Mouse (Mus musculus): ENCODE data around the gene Xrcc4.
"Not testable (repeated sequence)": the region's sequence is repeated elsewhere in the genome, so short reads cannot be mapped to it uniquely, and the experiment has no call there.

Xrcc4 gene

GRCm38 (mm10) chr13:89814543-89814942 is 274.9 kb downstream of the Xrcc4 start:
- DNase-seq (ENCODE audit: low read depth, low spot score): no peak

- DNase-seq (ENCODE audit: low read depth, low spot score): no peak
Measured at GRCm38 (mm10) chr13:89812169-89812568, 277.2 kb downstream of the Xrcc4 start.

DNA sequence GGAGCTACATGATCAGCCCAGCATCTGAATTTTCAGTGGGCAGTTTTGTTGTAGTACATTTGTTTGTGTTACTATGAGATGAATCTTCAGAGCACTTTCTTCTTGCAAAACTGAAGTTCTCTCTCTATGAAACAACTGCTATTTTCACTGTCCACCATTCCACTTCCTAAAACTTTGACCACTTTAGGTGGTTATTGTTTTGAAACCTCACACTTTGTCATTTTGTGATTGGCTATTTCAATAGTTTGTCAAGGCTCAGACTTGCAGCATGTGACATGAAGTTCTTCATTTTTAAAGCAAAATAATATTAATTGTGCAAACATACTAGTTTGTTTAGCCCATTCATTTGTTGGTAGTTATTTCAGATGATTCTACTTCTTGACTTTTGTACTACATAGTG is 280.4 kb downstream of the Xrcc4 start:
- DNase-seq (ENCODE audit: low read depth, low spot score): no peak

DNA sequence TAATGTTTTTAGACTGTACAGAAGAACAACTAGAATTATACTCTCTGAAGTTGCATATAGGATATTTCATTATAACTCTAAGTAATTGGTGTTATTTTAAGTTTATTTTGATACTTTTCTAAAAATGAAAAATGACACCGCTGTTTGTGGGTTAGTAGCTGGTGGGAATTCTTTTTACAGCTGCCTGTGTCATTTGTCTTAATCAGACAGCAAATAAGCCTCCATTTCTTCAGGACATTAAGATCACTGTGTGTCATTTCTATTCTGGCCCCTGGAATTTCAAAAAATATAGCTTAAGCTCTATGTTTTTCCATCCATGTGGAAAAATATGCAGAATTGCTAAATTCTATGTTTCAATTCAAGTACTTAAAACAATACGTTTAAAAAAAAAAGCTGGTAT is 287.5 kb downstream of the Xrcc4 start:
- DNase-seq (ENCODE audit: low read depth, low spot score): no peak

GRCm38 (mm10) chr13:89797721-89798120 is 291.7 kb downstream of the Xrcc4 start:
- no peak for DNase-seq (ENCODE audit: low read depth, low spot score)

DNA sequence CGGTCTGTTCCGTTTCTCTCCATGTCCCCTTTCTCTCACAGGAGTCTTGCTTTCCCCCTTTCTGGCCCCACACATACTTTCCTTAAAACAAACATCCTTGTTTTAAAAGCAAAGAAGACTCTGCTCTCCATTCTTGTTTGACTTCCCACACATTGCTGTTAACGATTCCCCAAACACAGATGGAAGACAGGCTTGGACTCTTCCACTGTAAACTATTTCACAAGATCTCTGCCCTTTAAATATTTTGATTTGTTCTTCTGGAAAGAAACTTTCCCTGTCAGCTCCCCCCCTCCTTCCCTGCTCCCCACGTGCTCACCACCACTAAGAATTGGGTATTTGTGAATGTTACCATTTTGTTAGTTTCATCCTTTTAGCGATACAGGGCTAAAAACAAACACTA is 297.9 kb downstream of the Xrcc4 start:
- no peak for DNase-seq (ENCODE audit: low read depth, low spot score)

GRCm38 (mm10) chr13:89782886-89783285 is 306.5 kb downstream of the Xrcc4 start:
- DNase-seq (ENCODE audit: low read depth, low spot score): no peak

DNA sequence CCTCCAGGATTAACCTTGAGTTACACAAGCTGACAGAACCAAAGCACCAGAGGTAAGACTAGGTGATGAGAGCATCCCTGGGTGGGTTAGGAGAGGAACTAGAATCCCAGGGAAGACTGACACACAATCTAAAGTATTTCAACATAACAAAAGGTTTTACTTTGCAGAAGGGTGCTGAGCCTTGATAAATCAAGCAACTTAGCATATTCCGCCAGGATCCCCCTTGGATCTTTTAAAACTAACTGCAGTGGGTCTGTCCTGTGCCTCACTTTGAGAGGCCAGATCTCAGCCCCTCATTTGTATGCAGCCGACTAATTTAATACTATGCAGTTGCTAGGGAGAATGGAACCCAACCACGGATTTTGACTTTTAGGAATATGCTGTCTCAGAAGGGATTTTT is 309.1 kb downstream of the Xrcc4 start:
- DNase-seq (ENCODE audit: low read depth, low spot score): no peak

DNA sequence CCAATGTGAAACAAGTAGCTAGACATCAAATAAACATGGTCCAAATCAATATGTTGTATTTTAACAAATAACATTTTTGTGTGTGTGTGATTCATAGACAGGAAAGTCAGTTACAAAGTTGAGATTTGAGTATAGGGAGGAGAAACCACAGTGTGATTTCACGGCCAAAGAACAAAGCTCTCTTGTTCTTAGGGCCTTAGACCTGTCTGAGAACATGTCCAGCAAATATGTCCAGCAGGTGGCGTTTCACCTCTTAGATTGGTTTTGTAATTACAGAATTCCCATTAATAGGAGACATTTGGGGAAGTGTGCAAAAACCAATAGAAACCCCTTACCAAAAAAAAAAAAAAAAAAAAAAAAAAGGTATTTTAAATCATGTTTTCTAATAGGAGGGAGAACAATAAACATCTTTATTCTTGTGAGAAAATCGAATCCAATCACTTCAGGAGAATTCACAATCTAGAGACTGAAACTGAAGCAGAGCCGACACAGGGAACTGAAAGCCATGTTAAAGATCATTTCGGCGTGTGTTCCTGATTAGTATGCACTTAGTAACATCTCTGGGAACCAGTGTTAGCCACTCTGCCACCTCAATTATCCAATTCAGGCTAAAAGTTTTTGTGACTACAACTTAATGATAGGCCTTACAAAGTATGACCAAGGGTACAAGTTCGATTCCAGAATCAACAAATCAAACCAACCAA is 310.0 kb downstream of the Xrcc4 start:
- DNase-seq (ENCODE audit: low read depth, low spot score): no peak

DNA sequence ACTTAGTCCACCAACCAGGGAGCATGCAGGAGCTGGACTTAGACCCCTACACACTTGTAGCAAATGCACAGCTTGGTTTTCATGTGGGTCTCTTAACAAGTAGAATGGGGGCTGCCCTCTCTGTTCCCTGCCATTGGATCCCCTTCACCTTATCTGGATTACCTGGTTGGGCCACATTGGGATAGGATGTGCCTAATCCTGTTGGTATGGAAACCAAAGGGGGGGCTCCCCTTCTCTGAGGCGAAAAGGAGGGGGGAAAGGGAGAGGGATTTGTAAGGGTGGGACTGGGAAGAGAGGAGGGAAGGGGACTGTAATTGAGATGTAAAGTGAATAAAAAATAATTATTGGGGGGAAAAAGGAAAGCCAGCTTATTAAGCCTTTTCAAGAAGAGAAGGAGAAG is 311.6 kb downstream of the Xrcc4 start:
- DNase-seq (ENCODE audit: low read depth, low spot score): no peak

GRCm38 (mm10) chr13:89777146-89777545 is 312.3 kb downstream of the Xrcc4 start:
- DNase-seq (ENCODE audit: low read depth, low spot score): no peak

- DNase-seq (ENCODE audit: low read depth, low spot score): no peak
Measured at GRCm38 (mm10) chr13:89766551-89766950, 322.9 kb downstream of the Xrcc4 start.

- DNase-seq (ENCODE audit: low read depth, low spot score): no peak
Measured at GRCm38 (mm10) chr13:89765966-89766365, 323.4 kb downstream of the Xrcc4 start.

GRCm38 (mm10) chr13:89762339-89762738 is 327.1 kb downstream of the Xrcc4 start:
- no peak for DNase-seq (ENCODE audit: low read depth, low spot score)

- DNase-seq (ENCODE audit: low read depth, low spot score): no peak
Measured at GRCm38 (mm10) chr13:89756347-89756746, 333.1 kb downstream of the Xrcc4 start.

- DNase-seq (ENCODE audit: low read depth, low spot score): not testable (repeated sequence)
Measured at GRCm38 (mm10) chr13:89750562-89750961, 338.8 kb downstream of the Xrcc4 start.

DNA sequence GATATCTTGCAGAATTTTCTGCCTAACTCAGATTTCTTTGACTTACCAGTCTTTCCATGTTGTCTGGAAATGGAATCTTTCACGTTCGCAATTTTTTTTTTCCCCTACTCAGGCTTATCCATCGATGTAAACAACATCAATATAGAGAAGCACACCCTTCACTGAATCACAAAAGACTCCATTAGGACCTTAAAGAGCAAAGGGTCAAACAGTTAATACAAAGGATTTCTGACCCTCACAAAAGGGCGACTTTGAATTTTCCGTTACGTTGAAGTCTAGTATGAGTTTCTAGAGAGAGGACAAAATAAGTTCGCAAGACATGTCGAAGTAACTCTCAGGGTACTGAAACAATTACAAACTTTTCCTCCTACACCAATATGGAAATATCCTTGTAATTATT is 346.2 kb downstream of the Xrcc4 start:
- no peak for DNase-seq (ENCODE audit: low read depth, low spot score)

- DNase-seq (ENCODE audit: low read depth, low spot score): no peak
Measured at GRCm38 (mm10) chr13:89742686-89743200, 346.7 kb downstream of the Xrcc4 start.

- DNase-seq (ENCODE audit: low read depth, low spot score): no peak
Measured at GRCm38 (mm10) chr13:89741766-89742685, 347.4 kb downstream of the Xrcc4 start, which contains the start of gene Vcan. Gene Vcan (minus strand): TSS chr13:89742509.

- DNase-seq (ENCODE audit: low read depth, low spot score): no peak
Measured at GRCm38 (mm10) chr13:89741116-89741551, 348.3 kb downstream of the Xrcc4 start.

DNA sequence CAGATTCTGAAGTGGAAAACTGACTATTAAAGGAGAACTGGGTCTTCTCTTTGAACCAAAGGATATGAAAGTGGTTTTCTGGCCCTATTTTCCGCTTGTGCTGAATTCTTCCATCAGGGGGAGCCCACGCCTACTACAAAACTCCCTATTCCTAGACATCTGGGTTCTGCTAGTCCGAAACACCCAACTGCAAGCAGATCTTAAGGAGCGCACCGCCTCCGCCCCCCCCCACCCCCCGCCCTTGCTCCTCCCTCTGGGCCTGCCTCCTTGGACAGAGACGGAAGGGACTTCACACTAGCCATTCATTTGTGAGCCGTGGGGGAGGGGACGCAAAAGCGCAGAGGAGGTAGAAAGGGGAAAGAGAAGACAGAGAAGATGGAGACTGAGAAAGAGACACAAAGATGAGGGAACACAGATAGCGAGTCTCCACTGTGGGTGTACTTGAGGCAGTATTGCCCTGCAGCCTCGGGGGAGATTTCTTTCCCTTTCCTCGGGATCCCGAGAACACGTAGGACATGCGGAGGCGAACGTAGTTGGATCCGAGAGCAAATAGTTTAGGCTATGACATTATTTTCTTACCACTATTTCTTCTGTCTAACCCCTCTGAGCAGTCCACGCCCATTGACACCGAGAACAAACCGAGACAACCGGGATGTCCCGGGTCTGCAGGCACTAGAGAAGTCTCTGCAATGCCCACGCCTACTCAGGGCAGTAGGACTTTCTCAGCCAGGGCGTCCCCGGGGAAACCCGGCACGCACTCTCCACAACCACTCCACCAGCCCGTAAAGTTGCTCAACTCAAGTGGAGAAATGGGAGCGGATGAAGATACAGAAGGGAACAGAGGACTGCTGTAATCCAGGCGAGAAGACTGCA is 348.9 kb downstream of the Xrcc4 start:
- no peak for DNase-seq (ENCODE audit: low read depth, low spot score)
